Mouse (Mus musculus): Measurements from ENCODE around the gene Tab1. TPM values are rescaled to one million over a fixed set of nuclear protein-coding genes. Genes with fewer than 3 reads are reported as not detected.

The Tab1 gene
- polyA plus RNA-seq, 1 experiment: 33.3 TPM

- Histone ChIP-seq H3K36me3 (ENCODE audit: control insufficient read depth, insufficient read depth) (peaks cover 42% of the 10 kb centered on the region), H3ac (ENCODE audit: control insufficient read depth, insufficient read length) (no peak overlapping the region), H3K79me2 (ENCODE audit: control insufficient read depth, insufficient read depth) (peaks cover 44% of the 10 kb centered on the region), H3K4me3 (no peak overlapping the region), H3K27me3 (ENCODE audit: control insufficient read depth, insufficient read depth, insufficient read length) (no peaks in the 10 kb centered on the region), H3K4me2 (ENCODE audit: low read depth) (no peak overlapping the region)
- no peak for TF ChIP-seq E2F4 (IDR thresholded peaks at IDR 0.05; ENCODE audit: insufficient read depth)
- TF ChIP-seq MYOG (IDR thresholded peaks at IDR 0.05; ENCODE audit: control insufficient read depth in 1 of 3, insufficient read depth in 1 of 3, insufficient read length in 2 of 3, low read depth in 2 of 3): no peak
These were observed 12.5 kb downstream of the Tab1 start for GRCm38 (mm10) chr15:80145397-80145796.

- H3K4me2 ChIP-seq (ENCODE audit: low read depth): no peak overlapping the region
- peaks cover 37% of the 10 kb centered on the region for H3K79me2 ChIP-seq (ENCODE audit: control insufficient read depth, insufficient read depth)
- H3ac ChIP-seq (ENCODE audit: control insufficient read depth, insufficient read length): no peak overlapping the region
- TF ChIP-seq MYOG (IDR thresholded peaks at IDR 0.05; ENCODE audit: control insufficient read depth in 1 of 3, insufficient read depth in 1 of 3, insufficient read length in 2 of 3, low read depth in 2 of 3): peak in 1 of 3 experiments; percentile 54
- TF ChIP-seq TCF12 (IDR thresholded peaks at IDR 0.05; ENCODE audit: insufficient read depth, poor library complexity, severe bottlenecking): no peak
- TF ChIP-seq CEBPB (IDR thresholded peaks at IDR 0.05; ENCODE audit: insufficient read depth, poor library complexity, severe bottlenecking): no peak
- TF ChIP-seq USF1 (IDR thresholded peaks at IDR 0.05; ENCODE audit: low read depth): no peak
- TF ChIP-seq SRF (IDR thresholded peaks at IDR 0.05; ENCODE audit: control insufficient read depth, insufficient read length, low read depth): no peak
- no peak for TF ChIP-seq POLR2A (IDR thresholded peaks at IDR 0.05; ENCODE audit: insufficient read length, low read depth)
- peak in 1 of 3 experiments; percentile 46 for TF ChIP-seq MYOD1 (IDR thresholded peaks at IDR 0.05; ENCODE audit: control insufficient read depth in 1 of 3, insufficient read length in 2 of 3, low read depth in 2 of 3)
- TF ChIP-seq E2F4 (IDR thresholded peaks at IDR 0.05; ENCODE audit: insufficient read depth): no peak
- TF ChIP-seq MAX (IDR thresholded peaks at IDR 0.05; ENCODE audit: low read depth): no peak
- H3K4me3 ChIP-seq: no peak overlapping the region
- peaks cover 41% of the 10 kb centered on the region for H3K36me3 ChIP-seq (ENCODE audit: control insufficient read depth, insufficient read depth)
- no peaks in the 10 kb centered on the region for H3K27me3 ChIP-seq (ENCODE audit: control insufficient read depth, insufficient read depth, insufficient read length)
These were observed 13.2 kb downstream of the Tab1 start for GRCm38 (mm10) chr15:80146153-80146552.

GRCm38 (mm10) chr15:80147090-80147489, 14.2 kb downstream of the Tab1 start:
- TF ChIP-seq TCF12 (IDR thresholded peaks at IDR 0.05; ENCODE audit: insufficient read depth, poor library complexity, severe bottlenecking) (no peak), MYOD1 (IDR thresholded peaks at IDR 0.05; ENCODE audit: control insufficient read depth in 1 of 3, insufficient read length in 2 of 3, low read depth in 2 of 3) (no peak), MYOG (IDR thresholded peaks at IDR 0.05; ENCODE audit: control insufficient read depth in 1 of 3, insufficient read depth in 1 of 3, insufficient read length in 2 of 3, low read depth in 2 of 3) (no peak), POLR2AphosphoS2 (IDR thresholded peaks at IDR 0.05; ENCODE audit: insufficient read length, low read depth) (no peak), SRF (IDR thresholded peaks at IDR 0.05; ENCODE audit: control insufficient read depth, insufficient read length, low read depth) (no peak), CEBPB (IDR thresholded peaks at IDR 0.05; ENCODE audit: insufficient read depth, poor library complexity, severe bottlenecking) (no peak), USF1 (IDR thresholded peaks at IDR 0.05; ENCODE audit: low read depth) (no peak), MAX (IDR thresholded peaks at IDR 0.05; ENCODE audit: low read depth) (no peak), E2F4 (IDR thresholded peaks at IDR 0.05; ENCODE audit: insufficient read depth) (no peak)
- no peak overlapping the region for H3ac ChIP-seq (ENCODE audit: control insufficient read depth, insufficient read length)
- H3K4me2 ChIP-seq (ENCODE audit: low read depth): no peak overlapping the region
- H3K27me3 ChIP-seq (ENCODE audit: control insufficient read depth, insufficient read depth, insufficient read length): no peaks in the 10 kb centered on the region
- no peak overlapping the region for H3K4me3 ChIP-seq
- peaks cover 27% of the 10 kb centered on the region for H3K79me2 ChIP-seq (ENCODE audit: control insufficient read depth, insufficient read depth)
- peaks cover 39% of the 10 kb centered on the region for H3K36me3 ChIP-seq (ENCODE audit: control insufficient read depth, insufficient read depth)

- Histone ChIP-seq H3K4me3 (no peak overlapping the region), H3K79me2 (ENCODE audit: control insufficient read depth, insufficient read depth) (peaks cover 23% of the 10 kb centered on the region), H3K27me3 (ENCODE audit: control insufficient read depth, insufficient read depth, insufficient read length) (no peaks in the 10 kb centered on the region), H3K36me3 (ENCODE audit: control insufficient read depth, insufficient read depth) (peaks cover 38% of the 10 kb centered on the region), H3K4me2 (ENCODE audit: low read depth) (no peak overlapping the region), H3ac (ENCODE audit: control insufficient read depth, insufficient read length) (no peak overlapping the region)
- no peak for TF ChIP-seq POLR2A (IDR thresholded peaks at IDR 0.05; ENCODE audit: insufficient read length, low read depth)
- no peak for TF ChIP-seq MAX (IDR thresholded peaks at IDR 0.05; ENCODE audit: low read depth)
- no peak for TF ChIP-seq MYOG (IDR thresholded peaks at IDR 0.05; ENCODE audit: control insufficient read depth in 1 of 3, insufficient read depth in 1 of 3, insufficient read length in 2 of 3, low read depth in 2 of 3)
- TF ChIP-seq TCF3 (IDR thresholded peaks at IDR 0.05; ENCODE audit: insufficient read length, low read depth): no peak
- TF ChIP-seq TCF12 (IDR thresholded peaks at IDR 0.05; ENCODE audit: insufficient read depth, poor library complexity, severe bottlenecking): no peak
- TF ChIP-seq SRF (IDR thresholded peaks at IDR 0.05; ENCODE audit: control insufficient read depth, insufficient read length, low read depth): no peak
- no peak for TF ChIP-seq MYOD1 (IDR thresholded peaks at IDR 0.05; ENCODE audit: control insufficient read depth in 1 of 3, insufficient read length in 2 of 3, low read depth in 2 of 3)
- no peak for TF ChIP-seq USF1 (IDR thresholded peaks at IDR 0.05; ENCODE audit: low read depth)
- no peak for TF ChIP-seq REST (IDR thresholded peaks at IDR 0.05; ENCODE audit: insufficient read depth, insufficient read length)
These were observed 14.6 kb downstream of the Tab1 start for GRCm38 (mm10) chr15:80147511-80147910.

GRCm38 (mm10) chr15:80148565-80148964, 15.6 kb downstream of the Tab1 start:
- H3ac ChIP-seq (ENCODE audit: control insufficient read depth, insufficient read length): no peak overlapping the region
- H3K4me3 ChIP-seq: no peak overlapping the region
- H3K36me3 ChIP-seq (ENCODE audit: control insufficient read depth, insufficient read depth): peaks cover 28% of the 10 kb centered on the region
- no peak overlapping the region for H3K4me2 ChIP-seq (ENCODE audit: low read depth)
- no peak for TF ChIP-seq E2F4 (IDR thresholded peaks at IDR 0.05; ENCODE audit: insufficient read depth)
- H3K79me2 ChIP-seq (ENCODE audit: control insufficient read depth, insufficient read depth): peaks cover 13% of the 10 kb centered on the region
- H3K27me3 ChIP-seq (ENCODE audit: control insufficient read depth, insufficient read depth, insufficient read length): no peaks in the 10 kb centered on the region
